Mouse (Mus musculus) embryo, embryonic 11 days (tissue): ENCODE results near the gene Crybg3.

Experiments
- DNase-seq: peaks from one replicate; pipeline ENCODE4 v3.0.0-alpha.2; 2015

Gene Crybg3

GRCm38 (mm10) chr16:59579237-59579636, 21.5 kb downstream of the Crybg3 start:
- DNase-seq: no peak

DNA sequence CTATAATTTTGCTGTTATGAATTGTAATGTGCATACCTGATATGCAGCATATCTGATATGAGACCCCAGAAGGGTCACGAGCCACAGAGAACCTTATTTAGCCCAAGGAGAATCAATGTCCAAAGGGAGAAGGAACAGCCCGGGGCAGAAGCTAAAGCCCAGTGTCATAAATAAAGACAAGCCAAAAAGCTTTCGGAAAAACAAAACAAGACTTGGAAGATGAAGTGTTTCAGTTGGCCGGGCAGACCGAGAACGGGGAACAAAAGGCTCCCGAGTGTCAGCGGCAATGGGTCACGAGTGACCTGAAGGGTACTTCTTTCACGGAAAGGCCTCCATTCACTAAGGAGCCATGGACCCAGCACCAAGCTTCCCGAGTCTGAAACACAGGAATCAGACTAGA, 26.8 kb downstream of the Crybg3 start:
- no peak for DNase-seq

DNA sequence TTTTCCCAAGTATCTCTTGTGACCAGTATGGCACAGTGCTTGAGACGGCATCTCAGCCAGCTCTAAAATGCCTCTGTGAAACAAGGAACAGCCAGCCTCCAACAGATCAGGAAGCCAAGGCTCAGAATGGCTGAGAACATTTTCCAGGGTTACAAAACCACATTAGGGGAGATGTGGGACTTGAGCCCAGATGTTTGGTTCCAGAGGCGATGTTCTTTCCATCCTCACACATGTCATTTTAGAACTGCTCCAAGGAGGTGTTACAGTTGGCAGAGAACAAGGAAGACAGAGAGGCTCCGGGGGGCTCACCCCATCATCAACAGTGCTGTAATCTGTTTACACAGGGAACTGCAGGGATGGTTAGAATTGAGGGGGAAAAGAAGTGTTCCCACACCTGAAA, 28.1 kb downstream of the Crybg3 start:
- no peak for DNase-seq

GRCm38 (mm10) chr16:59570807-59571206, 30.0 kb downstream of the Crybg3 start:
- DNase-seq: no peak

- DNase-seq: no peak
Measured at GRCm38 (mm10) chr16:59569837-59570236, 30.9 kb downstream of the Crybg3 start.

- DNase-seq: no peak
Measured at GRCm38 (mm10) chr16:59567721-59568381, 32.9 kb downstream of the Crybg3 start.

DNA sequence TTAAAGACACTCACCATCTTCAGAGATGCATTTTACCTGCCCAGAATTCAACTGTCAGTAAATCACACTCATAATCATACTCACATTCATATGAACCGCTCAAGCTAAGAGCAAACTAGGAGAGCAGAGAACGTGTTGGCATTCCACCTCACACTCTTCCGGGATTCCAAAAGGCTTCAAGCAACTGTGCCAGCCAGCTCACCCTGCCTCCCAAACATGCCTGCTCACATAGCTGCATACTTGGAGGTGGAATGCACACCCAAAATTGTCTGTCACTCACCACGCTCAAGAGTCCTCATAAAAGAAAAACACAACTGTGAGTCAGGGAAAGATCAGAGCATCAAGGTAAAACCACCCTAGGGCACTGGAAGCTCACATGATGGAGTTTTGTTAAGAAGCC, 34.3 kb downstream of the Crybg3 start:
- no peak for DNase-seq

- no peak for DNase-seq
Measured at GRCm38 (mm10) chr16:59565631-59566030, 35.1 kb downstream of the Crybg3 start.

DNA sequence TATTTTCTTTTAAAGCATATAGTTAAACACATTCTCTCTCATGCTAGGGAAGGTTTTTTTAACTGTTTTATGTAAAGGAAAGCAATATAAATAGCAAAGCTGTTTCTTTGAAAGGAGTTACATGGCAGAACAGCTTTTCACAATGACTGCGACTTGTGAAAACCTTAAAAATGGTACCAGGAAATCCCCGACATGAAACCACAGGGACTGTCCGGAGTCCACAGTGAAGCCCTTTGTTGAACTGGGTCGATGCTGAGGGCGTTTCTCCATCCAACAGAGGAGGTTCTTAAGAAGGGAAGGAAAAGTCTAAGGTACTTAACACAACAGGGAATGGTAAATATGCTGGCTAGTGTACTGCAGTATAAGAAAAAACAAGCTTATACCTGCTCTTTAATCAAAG, 36.8 kb downstream of the Crybg3 start:
- DNase-seq: no peak

DNA sequence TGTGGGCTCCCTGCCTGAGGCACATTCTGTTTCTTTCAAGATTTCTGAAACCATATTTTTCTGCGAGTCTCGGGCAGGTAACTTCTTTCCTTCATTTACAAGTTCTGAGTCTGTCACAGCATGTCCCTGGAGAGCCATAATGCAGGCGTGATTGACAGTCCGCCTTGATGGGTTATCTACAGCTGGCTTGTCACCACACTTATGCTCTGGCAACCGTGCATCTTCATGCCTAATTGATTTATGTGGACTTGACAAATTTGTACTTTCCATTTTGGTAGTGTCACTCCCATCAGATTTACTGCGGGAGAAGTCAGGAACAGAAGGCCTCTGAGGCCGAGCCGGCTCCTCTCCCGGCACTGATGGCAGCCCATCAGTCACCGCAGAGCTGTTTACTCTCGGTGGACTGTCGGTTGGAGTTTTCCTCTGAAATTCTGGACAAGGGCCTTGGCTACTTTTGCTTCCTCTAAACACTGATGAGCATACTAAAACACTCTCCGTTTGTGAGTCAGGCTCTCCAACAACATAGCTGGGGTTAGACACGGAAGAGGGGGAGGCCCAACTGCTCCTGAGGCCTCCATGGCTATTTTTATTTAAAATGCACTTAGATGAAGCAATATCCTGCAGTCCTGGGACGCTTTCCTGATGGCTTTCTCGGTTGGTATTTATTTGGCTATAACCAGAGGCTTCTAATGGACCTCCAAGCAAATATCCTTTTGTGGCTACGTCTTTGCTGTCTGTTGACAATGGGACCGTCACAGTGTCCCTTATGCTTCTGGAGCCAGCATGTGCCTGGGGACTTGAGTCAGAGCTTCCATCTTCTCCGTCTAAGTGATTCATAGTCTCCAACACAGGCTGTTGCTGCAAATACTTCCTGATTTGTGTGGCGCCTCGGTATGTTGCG, 41.2 kb downstream of the Crybg3 start:
- peak; percentile 19 for DNase-seq

DNA sequence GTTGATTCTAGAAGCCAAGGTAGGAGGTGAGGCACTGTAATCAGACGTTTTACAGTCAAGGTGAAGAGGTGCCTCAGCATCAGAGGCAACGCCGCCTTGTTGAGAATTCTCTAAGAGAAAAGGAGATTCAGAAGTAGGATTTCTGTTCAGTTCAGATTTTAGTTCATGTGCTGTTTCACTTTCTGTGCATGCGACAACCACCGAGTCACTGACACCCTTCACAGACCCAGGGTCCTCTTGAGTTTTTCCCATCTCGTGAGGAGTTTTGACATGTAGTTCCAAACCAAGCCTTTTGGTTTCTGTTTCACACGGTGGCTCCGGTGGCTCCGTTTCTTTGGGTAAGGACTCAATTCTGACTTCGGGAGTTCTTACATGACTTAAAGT, 41.9 kb downstream of the Crybg3 start:
- DNase-seq: no peak

DNA sequence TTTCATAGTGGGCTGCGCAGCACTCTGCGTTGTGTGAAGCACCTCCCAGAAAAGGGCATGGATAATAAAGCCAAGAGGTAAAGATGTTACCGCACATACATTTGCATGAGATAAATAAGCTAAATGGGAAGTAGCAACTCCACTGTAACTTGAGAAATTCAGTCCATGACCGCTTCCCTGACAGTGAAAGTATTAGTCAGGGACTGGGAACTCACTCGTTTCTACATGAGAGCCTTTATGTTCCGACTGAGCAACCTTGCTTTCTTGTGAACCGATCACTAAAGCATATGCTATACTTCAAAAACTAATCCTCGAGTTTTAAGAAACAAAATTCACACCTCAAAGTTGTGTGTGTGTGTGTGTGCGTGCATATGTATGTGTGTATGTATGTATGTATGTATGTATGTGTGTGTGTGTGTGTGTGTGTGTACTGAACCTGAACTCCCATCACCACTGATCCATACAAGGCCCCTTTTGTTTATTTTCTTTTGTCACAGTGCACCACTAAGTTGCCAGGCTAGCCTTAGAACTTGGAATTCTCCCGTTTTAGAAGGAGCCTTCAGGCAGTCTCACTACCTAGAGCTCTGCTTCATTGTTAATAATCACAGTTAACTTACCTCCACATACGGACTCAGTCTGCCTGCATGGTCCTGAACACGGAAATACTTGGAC, 47.2 kb downstream of the Crybg3 start:
- DNase-seq: no peak

GRCm38 (mm10) chr16:59551507-59551906, 49.3 kb downstream of the Crybg3 start:
- DNase-seq: no peak

DNA sequence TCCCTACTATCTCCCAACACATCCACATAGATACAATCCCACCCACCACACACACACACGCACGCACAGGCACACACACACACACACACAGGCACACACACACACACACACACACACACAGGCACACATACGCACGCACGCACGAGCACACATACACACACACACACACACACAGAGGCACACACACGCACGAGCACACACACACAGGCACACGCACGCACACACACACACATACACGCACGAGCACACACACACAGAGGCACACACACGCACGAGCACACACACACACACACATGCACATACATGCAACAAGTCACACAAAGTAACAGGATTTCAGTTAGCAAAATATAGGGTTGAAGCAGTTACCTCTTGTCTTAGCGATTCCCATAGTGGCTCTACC, 51.1 kb downstream of the Crybg3 start:
- no peak for DNase-seq

DNA sequence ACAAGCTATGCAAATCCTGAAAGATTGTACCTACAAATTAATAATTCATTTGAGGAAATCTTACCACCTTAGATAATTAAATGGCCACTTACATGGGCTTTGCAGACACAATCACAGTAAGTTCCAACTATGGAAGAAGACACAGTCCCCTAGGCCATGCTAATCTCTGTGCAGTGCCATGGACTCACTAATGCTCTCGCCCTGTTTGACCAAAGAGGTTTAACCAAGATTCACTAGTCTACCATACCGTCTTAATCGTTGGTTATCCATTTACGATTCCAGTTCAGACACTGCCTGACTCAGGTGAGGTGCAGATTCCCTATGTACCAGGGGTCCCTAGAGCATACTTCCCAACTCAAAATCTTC, 52.2 kb downstream of the Crybg3 start:
- DNase-seq: no peak

DNA sequence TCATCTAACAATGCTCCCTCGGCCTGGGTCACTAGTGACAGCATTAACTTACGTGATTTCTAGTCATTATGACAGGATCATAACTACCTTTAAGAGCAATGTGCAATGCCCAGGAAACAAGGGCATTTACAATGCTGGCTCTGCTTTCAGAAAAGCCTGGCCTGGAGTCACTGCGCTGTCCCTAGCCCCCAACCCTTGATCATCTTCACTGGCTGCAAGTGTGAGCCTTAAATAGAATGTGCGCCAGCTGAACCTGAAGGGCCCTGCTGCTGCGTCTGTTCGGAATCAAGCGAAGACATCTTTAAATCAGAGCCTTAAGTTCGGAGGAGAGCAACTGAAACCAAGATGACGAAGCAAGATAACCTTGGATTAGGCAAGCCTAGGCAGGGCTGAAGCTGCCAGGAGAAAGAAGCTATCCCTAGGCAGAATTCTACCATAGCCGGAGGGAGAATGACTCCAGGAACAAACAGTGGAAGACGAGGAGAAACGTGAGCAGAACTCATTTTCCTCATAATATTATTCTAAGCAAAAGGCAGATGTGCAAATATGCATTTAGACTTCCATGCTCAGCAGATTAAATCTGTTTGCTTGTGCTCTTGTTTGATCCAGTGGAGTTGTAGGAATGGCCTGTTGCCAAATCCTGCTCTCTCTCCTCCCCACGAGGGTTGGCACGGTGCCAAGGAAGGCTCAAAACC, 52.7 kb downstream of the Crybg3 start:
- DNase-seq: no peak

DNA sequence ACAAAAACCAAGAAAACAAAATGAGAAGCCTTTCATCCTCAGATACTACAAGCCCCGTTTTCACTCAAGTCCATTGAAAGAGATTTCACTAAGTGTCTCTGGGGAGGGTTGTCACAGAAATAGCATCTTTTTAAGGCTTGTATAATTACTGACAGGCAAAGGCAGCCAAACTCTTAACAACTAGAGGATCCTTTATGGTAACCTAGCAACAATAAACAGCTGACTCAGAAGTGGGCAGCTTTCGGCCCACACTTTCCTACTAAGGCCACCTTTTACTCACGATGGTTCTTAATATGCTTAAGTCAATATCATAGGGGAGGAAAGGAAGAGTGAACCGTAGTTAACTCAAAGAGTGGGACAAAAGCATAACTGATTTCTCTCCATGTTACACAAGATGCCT, 53.3 kb downstream of the Crybg3 start:
- no peak for DNase-seq

DNA sequence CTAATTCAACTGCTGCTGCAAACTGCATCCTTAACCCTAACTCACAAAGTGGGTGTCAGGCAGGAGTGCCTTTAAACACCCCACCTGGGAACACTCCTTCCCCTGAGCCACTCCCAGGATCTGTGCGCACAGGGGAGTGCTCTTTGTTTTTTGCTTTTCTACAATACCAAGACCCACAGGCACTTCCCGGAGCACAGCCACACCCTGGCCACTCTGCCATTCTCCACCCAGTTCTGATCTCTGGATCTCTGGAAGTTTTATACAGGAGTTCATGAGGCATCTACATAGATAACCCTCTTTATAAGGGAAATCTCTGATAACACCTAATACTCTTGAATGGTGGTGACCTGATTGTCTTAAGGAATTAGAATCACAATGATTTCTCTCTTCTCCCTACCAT, 55.4 kb downstream of the Crybg3 start:
- no peak for DNase-seq

- no peak for DNase-seq
Measured at GRCm38 (mm10) chr16:59541382-59541781, 59.4 kb downstream of the Crybg3 start.

GRCm38 (mm10) chr16:59540944-59541343, 59.8 kb downstream of the Crybg3 start:
- no peak for DNase-seq

GRCm38 (mm10) chr16:59535673-59536072, 65.1 kb downstream of the Crybg3 start:
- no peak for DNase-seq

GRCm38 (mm10) chr16:59534349-59534748, 66.4 kb downstream of the Crybg3 start:
- DNase-seq: no peak

DNA sequence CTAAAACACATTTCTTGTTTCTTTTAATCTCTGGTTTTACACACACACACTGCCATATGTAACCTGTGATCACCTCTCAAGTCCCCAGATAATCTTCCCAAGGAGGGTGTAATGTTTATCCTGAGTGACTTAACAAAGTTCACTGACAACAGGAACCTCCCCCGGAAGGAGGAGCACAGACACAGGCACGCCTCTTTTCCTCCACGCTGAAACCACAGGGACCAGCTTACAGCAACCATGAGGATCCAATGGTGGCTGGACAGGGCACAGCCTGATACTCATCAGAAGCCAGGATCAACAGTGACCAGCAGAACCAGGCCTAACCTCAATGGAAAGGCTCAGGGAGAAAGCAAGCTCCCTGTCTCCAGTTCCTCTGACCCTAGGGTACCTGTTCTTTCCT, 68.2 kb downstream of the Crybg3 start:
- no peak for DNase-seq
